Mouse (Mus musculus): ENCODE data around the gene Ntrk1. TPM values are rescaled to one million over a fixed set of nuclear protein-coding genes. Genes with fewer than 3 reads are reported as not detected.

Ntrk1 gene
- not detected for total RNA-seq (2023)

DNA sequence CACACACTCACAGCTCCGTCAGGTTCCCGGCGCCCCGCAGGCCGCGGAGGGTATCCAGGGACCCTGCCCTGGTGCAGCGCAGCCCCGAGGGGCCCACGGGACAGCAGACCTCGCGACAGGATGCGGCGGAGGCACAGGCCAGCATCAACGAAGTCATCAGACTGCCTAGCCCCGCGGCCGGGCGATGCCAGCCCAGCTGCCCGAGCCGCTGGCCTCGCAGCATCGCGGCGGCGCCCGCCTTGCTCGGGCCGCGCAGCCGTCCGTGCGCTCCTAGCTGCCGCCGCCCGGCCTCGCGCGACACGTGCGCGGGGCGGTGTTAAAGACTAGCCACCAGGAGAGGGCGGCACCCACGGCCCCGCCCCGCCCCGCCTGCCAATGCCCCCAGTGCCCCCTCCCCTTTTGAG is at the start of gene Ntrk1:
Gene Ntrk1 (minus strand): TSS at position 241 of the 404 bp plus-strand sequence.

DNA sequence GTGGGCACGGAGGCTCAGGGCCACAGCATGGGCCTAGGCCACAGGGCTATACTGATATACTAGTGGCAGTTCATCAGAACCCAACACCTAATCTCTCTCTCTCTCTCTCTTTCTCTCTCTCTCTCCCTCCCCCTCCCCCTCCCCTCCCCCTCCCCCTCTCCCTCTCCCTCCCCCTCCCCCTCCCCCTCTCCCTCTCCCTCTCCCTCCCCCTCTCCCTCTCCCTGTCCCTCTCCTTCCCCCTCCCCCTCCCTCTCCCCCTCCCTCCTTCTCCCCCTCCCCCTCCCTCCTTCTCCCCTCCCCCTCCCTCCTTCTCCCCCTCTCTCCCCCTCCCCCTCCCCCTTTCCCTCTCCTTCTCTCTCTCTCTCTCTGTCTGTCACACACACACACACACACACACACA is 29.2 kb upstream of the Ntrk1 start, which contains the start of gene Pear1:
Gene Pear1 (minus strand): TSS at position 101 of the 400 bp plus-strand sequence.

GRCm38 (mm10) chr3:87796736-87797334 is 1.9 kb upstream of the Ntrk1 start, which contains the start of gene Insrr:
Gene Insrr, plus strand, starts transcription at chr3:87796951.

GRCm38 (mm10) chr3:87748431-87748830 is 46.5 kb downstream of the Ntrk1 start, which contains the start of gene Lrrc71:
Gene Lrrc71, minus strand, starts transcription at chr3:87748625.

Other genes with a start within 250 kb of the Ntrk1 start
- 36.6 TPM for gene Arhgef11, start 177.6 kb downstream of the Ntrk1 start, total RNA-seq (2023)
- 0.35 TPM for gene Lrrc71, start 46.5 kb downstream of the Ntrk1 start, total RNA-seq (2023)
- gene Insrr, start 1.8 kb upstream of the Ntrk1 start, total RNA-seq (2023) = not detected
- gene Pear1, start 29.1 kb upstream of the Ntrk1 start, total RNA-seq (2023) = 23.2 TPM
- 294 TPM for gene Sh2d2a, start 51.6 kb upstream of the Ntrk1 start, total RNA-seq (2023)
- gene Prcc, start 90.4 kb upstream of the Ntrk1 start, total RNA-seq (2023) = 70.6 TPM
- gene Hdgf, start 111.2 kb upstream of the Ntrk1 start, total RNA-seq (2023) = 85.8 TPM
- gene Mrpl24, start 124.3 kb upstream of the Ntrk1 start, total RNA-seq (2023) = 169 TPM
- 63.4 TPM for gene Isg20l2, start 135.2 kb upstream of the Ntrk1 start, total RNA-seq (2023)
- 32.8 TPM for gene Rrnad1, start 135.6 kb upstream of the Ntrk1 start, total RNA-seq (2023)
- gene Crabp2, start 153.5 kb upstream of the Ntrk1 start, total RNA-seq (2023) = 2.3 TPM
- not detected for gene Nes, start 175.9 kb upstream of the Ntrk1 start, total RNA-seq (2023)
- not detected for gene Bcan, start 205.1 kb upstream of the Ntrk1 start, total RNA-seq (2023)
- not detected for gene Hapln2, start 232.4 kb upstream of the Ntrk1 start, total RNA-seq (2023)
- gene Gpatch4, start 247.9 kb upstream of the Ntrk1 start, total RNA-seq (2023) = 27.4 TPM

All from CD4-positive naive resting alpha-beta T cell, adult 57 days (primary cell).